Mouse (Mus musculus) limb, embryonic 12.5 days (tissue): ENCODE data around the gene Sox13. TPM values are rescaled to one million over a fixed set of nuclear protein-coding genes. Genes with fewer than 3 reads are reported as not detected.

Experiments used
- ATAC-seq: fragments of 200-750 bp; cut with Nextera tagmentation; 2 replicates; pipeline ENCODE4 v1.8.0; 2017; ENCODE audit warnings: low read depth, moderate TSS enrichment; ENCODE audit not compliant: insufficient number of reproducible peaks, insufficient read depth, low FRiP score, low TSS enrichment
- H3K27ac ChIP-seq: fragments of 300-500 bp; sonication (generic); 2 replicates; pipeline ENCODE4 v1.5.1; 2016; ENCODE audit warnings: mild to moderate bottlenecking, moderate library complexity
- H3K27me3 ChIP-seq: fragments of 300-500 bp; sonication (generic); 2 replicates; pipeline ENCODE4 v1.6.1; 2016; ENCODE audit warnings: mild to moderate bottlenecking, moderate library complexity
- H3K36me3 ChIP-seq: fragments of 300-500 bp; sonication (generic); 2 replicates; pipeline ENCODE4 v1.6.1; 2016; ENCODE audit warnings: mild to moderate bottlenecking, moderate library complexity
- H3K4me1 ChIP-seq: fragments of 300-500 bp; sonication (generic); replicated peaks from 2 replicates; pipeline ENCODE4 v1.6.1; 2016
- H3K4me2 ChIP-seq: fragments of 300-500 bp; sonication (generic); 2 replicates; pipeline ENCODE4 v1.6.1; 2016; ENCODE audit warnings: mild to moderate bottlenecking, moderate library complexity
- H3K4me3 ChIP-seq: fragments of 300-500 bp; sonication (generic); replicated peaks from 2 replicates; pipeline ENCODE4 v1.5.1; 2016; ENCODE audit warnings: mild to moderate bottlenecking
- H3K9ac ChIP-seq: fragments of 300-500 bp; sonication (generic); replicated peaks from 2 replicates; pipeline ENCODE4 v1.6.1; 2016; ENCODE audit warnings: mild to moderate bottlenecking, moderate library complexity
- H3K9me3 ChIP-seq: fragments of 300-500 bp; sonication (generic); 2 replicates; pipeline ENCODE4 v1.6.1; 2016; ENCODE audit warnings: mild to moderate bottlenecking, moderate library complexity
- WGBS: fragments of 180-500 bp; shearing (Covaris S2); methylation state at CpG from one replicate; pipeline ENCODE4 v1.1.7; 2016; 5-methylcytosine and 5-hydroxymethylcytosine counted together
- polyA plus RNA-seq: library from polyadenylated mRNA; unstranded; fragments of >200 nt; fragmentation: Nextera tagmentation; extraction: Ambion mirVana; gene quantifications from 2 replicates; pipeline ENCODE4 v1.2.1, GENCODE M21; 2016

The Sox13 gene
- polyA plus RNA-seq, 1 experiment from 2014 or later, result 5.6 TPM

DNA sequence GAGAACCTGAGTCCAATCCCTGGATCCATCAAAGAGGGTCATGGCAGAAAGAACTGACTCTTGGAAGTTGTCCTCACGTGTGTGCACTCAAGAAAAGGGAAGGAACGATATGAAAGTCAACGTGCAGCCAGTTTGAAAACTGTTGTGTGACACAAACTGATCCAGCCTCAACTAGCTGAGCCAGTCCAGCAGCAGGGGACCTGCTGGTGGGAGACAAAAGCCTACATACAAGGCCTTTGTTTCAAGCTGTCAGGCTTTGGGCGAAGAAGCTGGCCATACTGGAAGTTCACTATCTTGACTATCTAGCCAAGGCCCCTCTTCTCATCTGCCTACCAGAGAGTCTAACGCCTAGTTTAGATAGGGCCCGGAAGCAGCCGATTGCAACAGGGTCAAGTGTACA lies 7.7 kb downstream of the Sox13 start:
- H3K4me3 ChIP-seq, result no peak overlapping the region
- no peak overlapping the region for H3K4me2 ChIP-seq
- H3K9me3 ChIP-seq, result no peaks in the 10 kb centered on the region
- H3K36me3 ChIP-seq, result no peaks in the 10 kb centered on the region
- H3K9ac ChIP-seq, result no peak overlapping the region
- H3K4me1 ChIP-seq, result peaks cover 43% of the 10 kb centered on the region
- no peak overlapping the region for H3K27ac ChIP-seq
- WGBS, result 93% methylated on average over 7 of the region's 7 CpGs
- 0 out of 2 replicates have a peak, but pooled peaks cover 11% of the 10 kb centered on the region for H3K27me3 ChIP-seq
- ATAC-seq, result no peak

DNA sequence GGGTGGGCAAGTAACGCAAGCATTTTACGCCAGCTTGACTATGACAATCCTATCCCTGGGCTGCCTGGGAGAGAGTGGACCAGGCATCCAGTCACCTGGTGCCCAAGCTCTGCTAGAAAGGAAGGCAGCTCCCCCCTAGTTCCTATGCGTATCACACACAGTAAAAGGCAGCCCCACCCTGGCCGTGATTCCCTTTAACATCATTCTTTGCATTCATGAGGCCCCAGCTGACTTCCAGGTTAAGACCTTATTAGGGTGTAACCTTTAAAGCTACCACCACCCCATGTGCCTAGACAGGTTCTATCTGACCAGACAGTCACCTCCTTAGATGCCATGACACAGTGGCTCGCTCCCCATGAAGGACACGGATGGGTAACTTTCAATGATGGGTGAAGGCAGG lies 8.7 kb downstream of the Sox13 start:
- Histone ChIP-seq H3K27me3 (0 out of 2 replicates have a peak, but pooled peaks cover 3% of the 10 kb centered on the region), H3K4me2 (no peak overlapping the region), H3K4me1 (peaks cover 34% of the 10 kb centered on the region), H3K27ac (no peak overlapping the region), H3K9me3 (no peaks in the 10 kb centered on the region), H3K36me3 (no peaks in the 10 kb centered on the region), H3K9ac (no peak overlapping the region), H3K4me3 (no peak overlapping the region)
- ATAC-seq, result no peak
- WGBS, result 76% methylated on average over 6 of the region's 6 CpGs

DNA sequence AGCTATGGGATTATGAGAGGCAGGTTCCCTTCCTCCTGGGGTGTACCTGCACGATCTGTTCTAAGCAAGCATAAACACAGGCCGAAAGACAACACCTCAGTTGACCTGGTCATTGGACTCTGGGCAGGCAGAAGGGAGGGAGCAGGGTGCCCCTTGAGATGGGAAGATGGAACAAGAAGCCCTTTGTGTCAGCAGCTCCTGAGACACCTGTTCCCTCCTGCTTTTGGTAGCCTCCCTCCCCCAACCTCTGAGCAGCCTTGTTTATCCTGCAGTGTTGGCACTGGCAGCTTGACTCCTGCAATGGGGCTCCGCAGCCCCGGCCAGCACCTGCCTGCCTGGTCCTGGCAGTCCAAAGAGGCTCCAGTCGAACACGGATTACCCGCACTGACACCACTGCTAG lies 9.1 kb downstream of the Sox13 start:
- Histone ChIP-seq H3K27me3 (0 out of 2 replicates have a peak, but pooled peaks cover 2% of the 10 kb centered on the region), H3K4me1 (peaks cover 31% of the 10 kb centered on the region), H3K36me3 (no peaks in the 10 kb centered on the region), H3K9ac (no peak overlapping the region), H3K9me3 (no peaks in the 10 kb centered on the region), H3K27ac (no peak overlapping the region), H3K4me3 (no peak overlapping the region), H3K4me2 (no peak overlapping the region)
- 65% methylated on average over 7 of the region's 7 CpGs for WGBS
- no peak for ATAC-seq

DNA sequence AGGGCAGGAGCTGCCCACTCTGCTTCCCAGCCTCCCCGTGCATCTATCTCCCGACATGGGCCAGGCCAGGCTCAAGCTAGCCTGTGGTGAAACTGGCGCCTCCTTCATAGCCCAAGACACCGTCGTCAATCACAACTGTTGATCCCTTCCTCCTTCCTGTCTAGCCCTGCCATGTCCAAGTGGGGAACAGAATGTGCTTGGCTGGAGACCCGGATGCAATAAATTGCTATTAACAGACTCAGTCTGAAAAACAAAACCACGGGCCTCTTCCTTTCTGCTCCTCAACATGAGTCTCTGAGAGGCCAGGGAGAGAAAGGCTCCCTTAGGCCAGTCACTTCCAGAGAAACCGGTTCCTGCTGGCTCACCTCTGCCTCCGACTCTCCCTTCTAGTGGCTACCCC lies 11.2 kb downstream of the Sox13 start:
- H3K9me3 ChIP-seq, result no peaks in the 10 kb centered on the region
- H3K4me1 ChIP-seq, result peaks cover 41% of the 10 kb centered on the region
- H3K9ac ChIP-seq, result no peak overlapping the region
- WGBS, result 48% methylated on average over 9 of the region's 9 CpGs
- ATAC-seq, result no peak
- no peak overlapping the region for H3K4me2 ChIP-seq
- H3K36me3 ChIP-seq, result no peaks in the 10 kb centered on the region
- no peaks in the 10 kb centered on the region for H3K27me3 ChIP-seq
- 0 out of 2 replicates have a peak overlapping the region, but pooled peaks have one; percentile 29 for H3K27ac ChIP-seq
- H3K4me3 ChIP-seq, result no peak overlapping the region

DNA sequence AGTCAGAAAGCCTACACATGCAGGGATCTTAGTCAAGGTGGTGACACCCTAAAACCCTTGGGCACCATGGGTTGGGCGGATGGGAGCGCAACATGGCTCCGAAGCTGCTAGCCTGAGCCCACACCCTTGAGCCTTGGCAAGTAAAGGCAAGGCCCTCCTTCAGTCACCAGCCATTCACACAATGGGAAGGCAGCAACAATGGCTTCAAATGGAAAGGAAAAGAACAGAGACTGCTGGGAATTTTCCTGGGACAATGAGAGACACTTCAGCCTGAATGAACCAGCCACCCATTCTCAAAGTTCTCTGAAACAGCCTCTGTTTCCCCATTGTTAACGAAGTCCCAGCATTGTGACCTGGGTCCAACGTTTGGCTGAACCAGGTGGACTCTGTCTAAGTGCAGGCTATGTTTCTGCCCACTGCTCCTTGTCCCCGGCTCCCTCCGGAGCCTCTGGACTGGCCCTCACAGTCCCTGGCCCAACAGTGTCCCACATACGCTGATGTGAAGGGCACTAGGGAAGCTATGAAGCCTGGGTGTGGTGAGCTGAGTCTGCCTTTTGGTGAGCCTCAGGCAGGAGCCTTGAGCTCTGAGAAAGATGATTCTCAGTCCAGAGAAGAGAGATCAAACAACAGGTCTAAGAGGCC lies 12.6 kb downstream of the Sox13 start:
- WGBS, result 86% methylated on average over 8 of the region's 8 CpGs
- no peak overlapping the region for H3K4me3 ChIP-seq
- no peaks in the 10 kb centered on the region for H3K36me3 ChIP-seq
- H3K9me3 ChIP-seq, result no peaks in the 10 kb centered on the region
- no peak overlapping the region for H3K9ac ChIP-seq
- no peaks in the 10 kb centered on the region for H3K27me3 ChIP-seq
- peaks cover 34% of the 10 kb centered on the region for H3K4me1 ChIP-seq
- ATAC-seq, result no peak
- no peak overlapping the region for H3K27ac ChIP-seq
- H3K4me2 ChIP-seq, result no peak overlapping the region

DNA sequence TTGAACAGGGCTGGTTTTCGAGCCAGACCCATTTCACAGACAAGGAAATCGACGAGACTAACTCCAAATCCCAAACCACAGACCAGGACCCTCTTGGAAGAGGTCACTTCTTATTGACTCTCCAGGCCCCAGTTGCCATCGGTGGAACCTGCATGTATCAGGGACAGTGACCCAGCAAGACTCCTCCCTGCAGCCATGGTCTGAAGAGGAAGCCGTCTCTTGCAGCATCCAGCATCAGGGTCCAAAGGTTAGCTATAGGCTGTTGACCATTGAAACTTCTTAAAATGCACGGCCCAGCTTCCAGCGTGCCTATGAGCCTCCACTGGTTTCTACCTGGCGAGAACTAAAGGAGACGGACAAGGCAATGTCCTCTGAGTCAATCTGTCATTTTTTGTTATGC lies 14.4 kb downstream of the Sox13 start:
- H3K27me3 ChIP-seq, result no peaks in the 10 kb centered on the region
- H3K4me1 ChIP-seq, result peaks cover 28% of the 10 kb centered on the region
- WGBS, result 61% methylated on average over 9 of the region's 9 CpGs
- H3K4me2 ChIP-seq, result no peak overlapping the region
- no peak for ATAC-seq
- no peak overlapping the region for H3K9ac ChIP-seq
- H3K27ac ChIP-seq, result no peak overlapping the region
- no peaks in the 10 kb centered on the region for H3K9me3 ChIP-seq
- H3K36me3 ChIP-seq, result no peaks in the 10 kb centered on the region
- no peak overlapping the region for H3K4me3 ChIP-seq

DNA sequence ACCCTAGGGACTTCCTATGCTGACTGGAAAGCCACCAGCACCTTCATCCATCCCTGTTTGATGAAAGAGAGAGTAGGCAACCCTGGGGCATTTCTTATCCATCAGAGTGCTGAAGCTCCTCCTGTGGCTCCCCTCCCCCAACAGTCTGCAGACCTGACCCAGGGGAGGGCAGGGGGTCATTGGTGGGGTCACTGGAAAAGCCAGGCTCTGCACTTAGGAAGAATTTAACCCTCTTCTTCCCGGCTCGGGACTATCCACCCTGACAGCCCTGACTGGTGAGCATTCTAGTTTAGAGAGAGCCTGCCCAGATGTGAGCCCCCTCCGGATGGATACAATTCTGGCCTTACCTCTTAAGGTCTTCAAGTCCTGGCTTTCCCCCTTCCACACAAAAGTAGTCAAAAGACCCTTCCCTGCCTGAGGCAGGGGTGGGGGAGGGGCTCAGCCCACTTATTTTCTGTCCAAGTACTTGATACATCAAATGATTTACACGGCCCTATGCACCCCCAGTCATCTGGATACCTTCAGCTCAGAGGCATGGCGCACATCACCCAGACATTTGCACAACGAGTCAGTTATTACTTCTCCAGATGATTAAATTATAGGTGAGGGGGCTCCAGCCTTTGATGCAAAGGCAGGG lies 15.2 kb downstream of the Sox13 start:
- 0 out of 2 replicates have a peak overlapping the region, but pooled peaks have one; percentile 7 for H3K27ac ChIP-seq
- H3K9me3 ChIP-seq, result no peaks in the 10 kb centered on the region
- no peaks in the 10 kb centered on the region for H3K27me3 ChIP-seq
- WGBS, result 8% methylated on average over 6 of the region's 6 CpGs
- no peak overlapping the region for H3K4me3 ChIP-seq
- H3K36me3 ChIP-seq, result no peaks in the 10 kb centered on the region
- peak overlapping the region; percentile 13; the same call in 1 of the 2 replicates for H3K4me2 ChIP-seq
- no peak overlapping the region for H3K9ac ChIP-seq
- peaks cover 28% of the 10 kb centered on the region for H3K4me1 ChIP-seq
- ATAC-seq, result no peak

DNA sequence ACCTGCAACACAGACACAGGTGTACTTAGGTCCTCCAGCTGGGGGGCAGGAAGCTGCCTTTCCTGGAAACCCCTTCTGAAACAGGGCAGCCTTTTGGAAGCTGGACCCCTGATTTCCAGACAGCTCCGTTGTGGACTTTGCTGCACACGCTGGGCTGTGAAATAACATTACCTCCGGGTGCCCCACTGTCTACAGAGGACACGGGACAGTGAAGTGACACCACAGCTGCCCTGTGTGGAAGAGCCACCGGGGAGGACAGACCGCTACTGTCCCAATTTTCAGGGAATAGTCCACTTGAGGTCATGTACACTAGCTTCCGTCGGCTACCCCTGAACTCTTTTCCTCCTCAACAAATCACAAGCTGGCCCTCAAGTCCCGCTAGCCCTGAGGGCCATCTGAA lies 15.9 kb downstream of the Sox13 start:
- no peak for ATAC-seq
- H3K27ac ChIP-seq, result no peak overlapping the region
- H3K4me3 ChIP-seq, result no peak overlapping the region
- H3K9ac ChIP-seq, result no peak overlapping the region
- 23% methylated on average over 9 of the region's 9 CpGs for WGBS
- H3K9me3 ChIP-seq, result no peaks in the 10 kb centered on the region
- H3K4me1 ChIP-seq, result peaks cover 26% of the 10 kb centered on the region
- H3K27me3 ChIP-seq, result no peaks in the 10 kb centered on the region
- no peaks in the 10 kb centered on the region for H3K36me3 ChIP-seq
- H3K4me2 ChIP-seq, result 0 out of 2 replicates have a peak overlapping the region, but pooled peaks have one; percentile 13

DNA sequence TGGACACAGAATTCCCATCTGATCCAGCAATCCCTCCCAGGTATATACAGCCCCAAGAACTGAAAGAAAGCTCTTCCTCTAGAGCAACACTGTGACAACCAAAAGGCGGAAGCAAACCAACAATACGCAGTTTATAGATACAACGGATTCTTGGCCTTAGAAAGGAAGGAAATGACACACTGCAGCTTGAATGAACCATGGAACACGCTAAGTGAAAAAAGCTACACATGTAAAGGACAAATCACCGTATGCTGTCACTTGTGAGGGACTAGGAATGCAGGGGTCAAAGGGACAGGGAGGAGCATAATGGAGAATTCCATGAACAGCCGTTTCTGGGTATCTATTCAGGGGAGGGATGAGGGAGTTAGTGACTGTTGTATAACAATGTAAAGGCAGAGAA lies 16.7 kb downstream of the Sox13 start:
- Histone ChIP-seq H3K36me3 (no peaks in the 10 kb centered on the region), H3K4me3 (no peak overlapping the region), H3K4me1 (peaks cover 20% of the 10 kb centered on the region), H3K9me3 (no peaks in the 10 kb centered on the region), H3K4me2 (no peak overlapping the region), H3K27ac (0 out of 2 replicates have a peak overlapping the region, but pooled peaks have one; percentile 42), H3K9ac (no peak overlapping the region), H3K27me3 (no peaks in the 10 kb centered on the region)
- WGBS, result 67% methylated on average over 6 of the region's 6 CpGs
- no peak for ATAC-seq

DNA sequence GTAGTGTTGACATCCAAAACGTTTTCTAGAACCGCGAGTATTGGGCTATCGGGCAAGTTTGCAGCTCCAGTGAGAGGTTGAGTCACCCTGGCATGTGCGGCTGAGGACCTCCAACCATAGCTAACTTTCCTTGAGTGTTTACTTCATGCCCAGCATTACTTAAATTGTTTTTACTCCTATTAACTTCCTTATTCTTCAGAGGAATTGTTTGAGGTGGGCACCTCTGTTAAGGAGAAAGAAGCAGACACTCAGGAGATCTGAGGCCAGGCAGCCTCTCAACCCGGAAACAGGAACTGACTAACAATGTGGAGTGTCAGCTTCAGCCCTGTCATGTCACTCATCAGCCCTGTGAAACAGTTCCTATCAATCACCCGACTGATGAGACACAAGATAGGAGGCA lies 17.6 kb downstream of the Sox13 start:
- Histone ChIP-seq H3K9ac (no peak overlapping the region), H3K4me3 (no peak overlapping the region), H3K36me3 (no peaks in the 10 kb centered on the region), H3K27me3 (no peaks in the 10 kb centered on the region), H3K4me1 (peaks cover 20% of the 10 kb centered on the region), H3K4me2 (no peak overlapping the region), H3K27ac (no peak overlapping the region), H3K9me3 (no peaks in the 10 kb centered on the region)
- WGBS, result 81% methylated on average over 7 of the region's 7 CpGs
- no peak for ATAC-seq

DNA sequence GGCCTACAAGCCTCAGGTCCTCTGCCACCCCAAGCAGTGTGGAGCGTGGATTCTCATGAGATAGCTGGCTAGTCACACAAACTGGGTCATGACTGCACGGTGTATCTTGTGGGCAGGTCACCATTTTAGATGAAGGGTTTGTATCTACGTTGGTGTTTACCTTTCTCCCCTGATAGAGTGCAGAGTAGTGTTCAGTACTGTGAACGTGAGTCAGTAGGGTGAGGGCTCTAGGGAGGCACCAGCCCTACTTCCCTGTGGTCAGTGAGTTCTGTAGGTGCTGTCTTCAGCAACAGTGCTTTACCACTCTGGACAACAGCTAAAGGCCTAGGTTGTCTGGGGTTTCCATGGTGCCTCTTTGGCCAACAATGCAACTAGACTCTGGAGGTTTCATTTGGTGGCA lies 20.2 kb downstream of the Sox13 start:
- Histone ChIP-seq H3K4me3 (no peak overlapping the region), H3K4me2 (no peak overlapping the region), H3K9ac (no peak overlapping the region), H3K36me3 (no peaks in the 10 kb centered on the region), H3K27me3 (no peaks in the 10 kb centered on the region), H3K9me3 (no peaks in the 10 kb centered on the region), H3K4me1 (peaks cover 12% of the 10 kb centered on the region), H3K27ac (no peak overlapping the region)
- WGBS, result 92% methylated on average over 4 of the region's 4 CpGs
- ATAC-seq, result no peak
